Mouse (Mus musculus) heart, embryonic 13.5 days (tissue): ENCODE results near the gene Begain. TPM values are rescaled to one million over a fixed set of nuclear protein-coding genes. Genes with fewer than 3 reads are reported as not detected.

Experiments
- ATAC-seq: fragments of 200-750 bp; cut with Nextera tagmentation; 2 replicates; pipeline ENCODE4 v1.8.0; 2017; ENCODE audit warnings: moderate TSS enrichment; ENCODE audit not compliant: insufficient number of reproducible peaks, low FRiP score, low TSS enrichment; ENCODE audit errors: extremely low read depth
- H3K27ac ChIP-seq: fragments of 300-500 bp; sonication (generic); replicated peaks from 2 replicates; pipeline ENCODE4 v1.5.1; 2015; ENCODE audit warnings: moderate library complexity, mild to moderate bottlenecking, inconsistent platforms
- H3K27me3 ChIP-seq: fragments of 300-500 bp; sonication (generic); replicated peaks from 2 replicates; pipeline ENCODE4 v1.6.1; 2015; ENCODE audit warnings: mild to moderate bottlenecking, inconsistent platforms
- H3K36me3 ChIP-seq: fragments of 300-500 bp; sonication (generic); 2 replicates; pipeline ENCODE4 v1.6.1; 2015; ENCODE audit warnings: mild to moderate bottlenecking, inconsistent platforms
- H3K4me1 ChIP-seq: fragments of 300-500 bp; sonication (generic); 2 replicates; pipeline ENCODE4 v1.6.1; 2015; ENCODE audit warnings: inconsistent platforms
- H3K4me2 ChIP-seq: fragments of 300-500 bp; sonication (generic); 2 replicates; pipeline ENCODE4 v1.6.1; 2015; ENCODE audit warnings: inconsistent platforms, mild to moderate bottlenecking, moderate library complexity
- H3K4me3 ChIP-seq: fragments of 300-500 bp; sonication (generic); 2 replicates; pipeline ENCODE4 v1.5.1; 2015; ENCODE audit warnings: moderate library complexity, mild to moderate bottlenecking, inconsistent platforms
- H3K9ac ChIP-seq: fragments of 300-500 bp; sonication (generic); 2 replicates; pipeline ENCODE4 v1.6.1; 2015; ENCODE audit warnings: inconsistent platforms, mild to moderate bottlenecking, moderate library complexity
- H3K9me3 ChIP-seq: fragments of 300-500 bp; sonication (generic); 2 replicates; pipeline ENCODE4 v1.6.1; 2016; ENCODE audit warnings: inconsistent platforms
- WGBS: fragments of 180-500 bp; shearing (Covaris S2); methylation state at CpG from one replicate; pipeline ENCODE4 v1.1.7; 2015; ENCODE audit warnings: mixed read lengths; 5-methylcytosine and 5-hydroxymethylcytosine counted together
- polyA plus RNA-seq: library from polyadenylated mRNA; unstranded; fragments of >200 nt; fragmentation: Nextera tagmentation; extraction: Ambion mirVana; gene quantifications from 2 replicates; pipeline ENCODE4 v1.2.1, GENCODE M21; 2015

Gene Begain
- polyA plus RNA-seq, 1 experiment from 2014 or later: 2.0 TPM

GRCm38 (mm10) chr12:109002978-109003377 is 65.0 kb downstream of the Begain start:
- no peak for ATAC-seq
- Histone ChIP-seq H3K4me2 (no peak overlapping the region), H3K9me3 (no peaks in the 10 kb centered on the region), H3K4me1 (no peaks in the 10 kb centered on the region), H3K4me3 (no peak overlapping the region), H3K9ac (no peak overlapping the region), H3K27me3 (no peaks in the 10 kb centered on the region), H3K27ac (no peak overlapping the region), H3K36me3 (no peaks in the 10 kb centered on the region)
- WGBS: 63% methylated on average over 7 of the region's 7 CpGs

- WGBS: 77% methylated on average over 8 of the region's 8 CpGs
- no peak overlapping the region for H3K9ac ChIP-seq
- H3K27ac ChIP-seq: no peak overlapping the region
- no peaks in the 10 kb centered on the region for H3K4me1 ChIP-seq
- no peak overlapping the region for H3K4me3 ChIP-seq
- H3K4me2 ChIP-seq: no peak overlapping the region
- H3K27me3 ChIP-seq: peaks cover 6% of the 10 kb centered on the region; the same call in 1 of the 2 replicates
- H3K36me3 ChIP-seq: no peaks in the 10 kb centered on the region
- no peaks in the 10 kb centered on the region for H3K9me3 ChIP-seq
- no peak for ATAC-seq
Observed at GRCm38 (mm10) chr12:108997249-108997648, 70.8 kb downstream of the Begain start.

GRCm38 (mm10) chr12:108995976-108996636 is 71.9 kb downstream of the Begain start:
- no peak for ATAC-seq
- Histone ChIP-seq H3K9ac (no peak overlapping the region), H3K36me3 (no peaks in the 10 kb centered on the region), H3K9me3 (no peaks in the 10 kb centered on the region), H3K4me1 (no peaks in the 10 kb centered on the region), H3K4me3 (no peak overlapping the region), H3K4me2 (no peak overlapping the region), H3K27me3 (peaks cover 6% of the 10 kb centered on the region; the same call in 1 of the 2 replicates), H3K27ac (no peak overlapping the region)
- 73% methylated on average over 12 of the region's 12 CpGs for WGBS

GRCm38 (mm10) chr12:108994436-108995031 is 73.5 kb downstream of the Begain start:
- Histone ChIP-seq H3K4me2 (peak overlapping the region; percentile 60), H3K9ac (no peak overlapping the region), H3K27ac (no peak overlapping the region), H3K36me3 (no peaks in the 10 kb centered on the region), H3K27me3 (peaks cover 6% of the 10 kb centered on the region; the same call in 1 of the 2 replicates), H3K9me3 (no peaks in the 10 kb centered on the region), H3K4me1 (no peaks in the 10 kb centered on the region), H3K4me3 (no peak overlapping the region)
- WGBS: 6% methylated on average over 19 of the region's 19 CpGs
- no peak for ATAC-seq

- no peak for ATAC-seq
- H3K4me2 ChIP-seq: no peak overlapping the region
- WGBS: 44% methylated on average over 2 of the region's 2 CpGs
- H3K4me1 ChIP-seq: no peaks in the 10 kb centered on the region
- H3K27ac ChIP-seq: no peak overlapping the region
- H3K9me3 ChIP-seq: no peaks in the 10 kb centered on the region
- no peak overlapping the region for H3K9ac ChIP-seq
- H3K36me3 ChIP-seq: no peaks in the 10 kb centered on the region
- peaks cover 6% of the 10 kb centered on the region; the same call in 1 of the 2 replicates for H3K27me3 ChIP-seq
- no peak overlapping the region for H3K4me3 ChIP-seq
Observed at GRCm38 (mm10) chr12:108993046-108993445, 75.0 kb downstream of the Begain start.

- H3K36me3 ChIP-seq: no peaks in the 10 kb centered on the region
- H3K27ac ChIP-seq: no peak overlapping the region
- WGBS: 58% methylated on average over 9 of the region's 9 CpGs
- H3K9me3 ChIP-seq: no peaks in the 10 kb centered on the region
- no peaks in the 10 kb centered on the region for H3K4me1 ChIP-seq
- ATAC-seq: no peak
- peaks cover 6% of the 10 kb centered on the region; the same call in 1 of the 2 replicates for H3K27me3 ChIP-seq
- no peak overlapping the region for H3K9ac ChIP-seq
- H3K4me3 ChIP-seq: no peak overlapping the region
- H3K4me2 ChIP-seq: no peak overlapping the region
Observed at GRCm38 (mm10) chr12:108990425-108990824, 77.6 kb downstream of the Begain start.

- no peaks in the 10 kb centered on the region for H3K36me3 ChIP-seq
- no peak overlapping the region for H3K4me3 ChIP-seq
- no peak for ATAC-seq
- no peaks in the 10 kb centered on the region for H3K9me3 ChIP-seq
- H3K9ac ChIP-seq: no peak overlapping the region
- no peaks in the 10 kb centered on the region for H3K4me1 ChIP-seq
- H3K27ac ChIP-seq: no peak overlapping the region
- H3K4me2 ChIP-seq: no peak overlapping the region
- WGBS: 86% methylated on average over 9 of the region's 9 CpGs
- H3K27me3 ChIP-seq: no peaks in the 10 kb centered on the region
Observed at GRCm38 (mm10) chr12:108987448-108987847, 80.6 kb downstream of the Begain start.

GRCm38 (mm10) chr12:108985025-108985424 is 83.0 kb downstream of the Begain start:
- Histone ChIP-seq H3K27ac (no peak overlapping the region), H3K4me1 (no peaks in the 10 kb centered on the region), H3K36me3 (no peaks in the 10 kb centered on the region), H3K27me3 (no peaks in the 10 kb centered on the region), H3K4me3 (no peak overlapping the region), H3K4me2 (no peak overlapping the region), H3K9ac (no peak overlapping the region), H3K9me3 (no peaks in the 10 kb centered on the region)
- 63% methylated on average over 6 of the region's 6 CpGs for WGBS
- no peak for ATAC-seq

- Histone ChIP-seq H3K4me2 (no peak overlapping the region), H3K4me1 (no peaks in the 10 kb centered on the region), H3K27me3 (no peaks in the 10 kb centered on the region), H3K9me3 (no peaks in the 10 kb centered on the region), H3K9ac (no peak overlapping the region), H3K4me3 (no peak overlapping the region), H3K36me3 (no peaks in the 10 kb centered on the region), H3K27ac (no peak overlapping the region)
- 73% methylated on average over 8 of the region's 8 CpGs for WGBS
- ATAC-seq: no peak
Observed at GRCm38 (mm10) chr12:108984471-108984870, 83.5 kb downstream of the Begain start.

- Histone ChIP-seq H3K36me3 (no peaks in the 10 kb centered on the region), H3K4me3 (no peak overlapping the region), H3K27ac (no peak overlapping the region), H3K4me1 (no peaks in the 10 kb centered on the region), H3K9ac (no peak overlapping the region), H3K9me3 (no peaks in the 10 kb centered on the region), H3K27me3 (no peaks in the 10 kb centered on the region), H3K4me2 (no peak overlapping the region)
- no peak for ATAC-seq
- WGBS: 74% methylated on average over 6 of the region's 6 CpGs
Observed at GRCm38 (mm10) chr12:108983496-108983895, 84.5 kb downstream of the Begain start.

- Histone ChIP-seq H3K9ac (no peak overlapping the region), H3K4me2 (no peak overlapping the region), H3K4me1 (no peaks in the 10 kb centered on the region), H3K36me3 (no peaks in the 10 kb centered on the region), H3K9me3 (no peaks in the 10 kb centered on the region), H3K27ac (no peak overlapping the region), H3K27me3 (no peaks in the 10 kb centered on the region), H3K4me3 (no peak overlapping the region)
- 61% methylated on average over 6 of the region's 6 CpGs for whole genome bisulfite sequencing
- ATAC-seq: no peak
Observed at GRCm38 (mm10) chr12:108982684-108982960, 85.4 kb downstream of the Begain start.
